In the genomic region with DNA sequence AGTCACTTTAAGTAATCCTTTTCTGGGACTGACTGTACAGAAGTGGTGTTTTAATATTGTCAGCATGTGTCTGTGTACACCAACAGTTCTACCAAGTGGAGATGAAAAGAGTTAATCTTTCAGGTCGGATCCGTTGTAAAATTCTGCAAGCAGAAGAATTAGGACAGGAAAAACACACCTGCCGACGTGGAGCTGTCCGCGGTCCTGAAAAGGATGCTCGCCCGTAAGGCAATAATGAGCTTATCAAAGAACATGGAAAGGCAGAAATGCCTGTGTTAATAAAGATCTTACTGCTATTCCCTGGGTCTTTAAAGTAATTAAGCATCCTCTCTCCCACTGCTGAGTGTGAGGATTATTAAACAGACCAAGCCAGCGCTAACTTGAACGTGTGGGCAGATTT, we compare ENCODE assay signal across 9 mouse cellular contexts. TPM values are rescaled to one million over a fixed set of nuclear protein-coding genes. Genes with fewer than 3 reads are reported as not detected.
DNase-seq lines count a peak whose midpoint lies in the region; ATAC-seq and TF ChIP-seq lines count a peak whose summit lies in the region.
"Had no signal": no experiment of that assay in that cellular context is flagged by ENCODE, and none has a peak within 500 bp of the region (broad histone marks: within the 10 kb centered on the region; RNA-seq: fewer than 3 reads in every experiment).

No protein-coding gene starts in this region.

- H3K9ac ChIP-seq in liver, adult 2 months (ENCODE audit: low read depth, low read length), result no peak overlapping the region
- no peak overlapping the region for H3K9ac ChIP-seq in liver, embryonic 12.5 days
- H3K9ac ChIP-seq: forebrain, embryonic 15.5 days had no signal

- H3K79me2 ChIP-seq in liver, adult 2 months (ENCODE audit: control insufficient read depth, insufficient read depth, low read length), result no peaks in the 10 kb centered on the region

- no peaks in the 10 kb centered on the region for H3K36me3 ChIP-seq in liver, adult 2 months (ENCODE audit: control insufficient read depth, insufficient read depth, low read length)
- H3K36me3 ChIP-seq in liver, embryonic 12.5 days, result no peaks in the 10 kb centered on the region
- H3K36me3 ChIP-seq: forebrain, embryonic 15.5 days had no signal

- TF ChIP-seq CTCF in liver, adult 2 months (IDR thresholded peaks at IDR 0.05; ENCODE audit: low read depth, low read length), result no peak

- ATAC-seq in liver, embryonic 12.5 days, result no peak
- ATAC-seq in megakaryocyte-erythroid progenitor cell, adult 5-6 weeks (replicated peaks; ENCODE audit: low FRiP score, low TSS enrichment, poor library complexity, severe bottlenecking), result 0 out of 2 replicates have a peak, but pooled peaks have one; percentile 61
- no peak for ATAC-seq in frontal cortex, adult (ENCODE audit: low TSS enrichment)
- ATAC-seq: forebrain, embryonic 15.5 days had no signal

- H3K27me3 ChIP-seq in liver, adult 2 months (ENCODE audit: control insufficient read depth, insufficient read depth, low read length), result 0 out of 2 replicates have a peak, but pooled peaks cover 2% of the 10 kb centered on the region
- no peaks in the 10 kb centered on the region for H3K27me3 ChIP-seq in liver, embryonic 12.5 days (replicated peaks)
- H3K27me3 ChIP-seq: forebrain, embryonic 15.5 days had no signal

- H3K4me2 ChIP-seq in liver, embryonic 12.5 days, result no peak overlapping the region
- H3K4me2 ChIP-seq: forebrain, embryonic 15.5 days had no signal

- no peaks in the 10 kb centered on the region; the same call in 1 of the 2 replicates for H3K9me3 ChIP-seq in liver, embryonic 12.5 days (replicated peaks)
- H3K9me3 ChIP-seq: forebrain, embryonic 15.5 days had no signal

- peak; percentile 12 for DNase-seq in liver, adult 2 months (ENCODE audit: extremely low read depth, low read depth, low spot score)
- peak; percentile 54 for DNase-seq in R1 (ENCODE audit: low read depth, low spot score)
- DNase-seq in embryo, embryonic 11 days, result peak; percentile 60
- no peak for DNase-seq in cerebellum, postnatal 25 days
- no peak for DNase-seq in B cell, adult 2 months

- no peaks in the 10 kb centered on the region for H3K4me1 ChIP-seq in liver, adult 2 months (ENCODE audit: control insufficient read depth, insufficient read depth, low read length)
- H3K4me1 ChIP-seq in liver, embryonic 12.5 days, result no peaks in the 10 kb centered on the region

- H3K27ac ChIP-seq in liver, adult 2 months (replicated peaks; ENCODE audit: insufficient read depth, low read depth, low read length), result no peak overlapping the region
- no peak overlapping the region for H3K27ac ChIP-seq in liver, embryonic 12.5 days
- H3K27ac ChIP-seq: forebrain, embryonic 15.5 days had no signal

- H3K4me3 ChIP-seq in liver, adult 2 months (ENCODE audit: insufficient read depth, low read depth, low read length), result no peak overlapping the region
- H3K4me3 ChIP-seq in liver, embryonic 12.5 days, result no peak overlapping the region
- H3K4me3 ChIP-seq: forebrain, embryonic 15.5 days had no signal

- WGBS in liver, adult 2 months, result 33% methylated on average over 10 of the region's 10 CpGs
- WGBS in liver, embryonic 12.5 days (ENCODE audit: insufficient replicate concordance), result 32% methylated on average over 10 of the region's 10 CpGs

- TF ChIP-seq POLR2A in liver, adult 2 months (IDR thresholded peaks at IDR 0.05; ENCODE audit: extremely low read depth, insufficient read depth, low read length), result no peak

RNA-seq across cellular contexts. Expression of a gene that starts 24.4 kb away (rescaled TPM):
- total RNA-seq in liver, adult 2 months (2014; rRNA removed), result 0.07 and 0.09 TPM in 2 replicates
- polyA plus RNA-seq in liver, adult 2 months (2012; rRNA removed), result 0.02 and 0.04 TPM in 2 replicates
- 0.13 and 0.19 TPM in 2 replicates for polyA plus RNA-seq in liver, embryonic 12.5 days (2016; fragmentation: Nextera tagmentation; extraction: Ambion mirVana)
- not detected in 2 replicates for total RNA-seq in megakaryocyte-erythroid progenitor cell, adult 5-6 weeks (2014; fragmentation: Nextera tagmentation)
- total RNA-seq in megakaryocyte-erythroid progenitor cell, adult 5-6 weeks (2017), result not detected in 2 replicates

Comparison
In these comparisons a context has a peak if more than half of its experiments do, and no peak if none do; other contexts are left out.
1. DNase-seq: peak in liver, adult 2 months (single experiment), R1 (single experiment) and embryo, embryonic 11 days (single experiment); none in cerebellum, postnatal 25 days (0 of 2) and B cell, adult 2 months (0 of 2).